Mouse (Mus musculus) intestine, embryonic 14.5 days (tissue): ENCODE measurements at regions not wholly inside any gene's neighbourhood (a gene's known extent, or its start where the extent isn't known, plus 50 kb on each side); places are given as distances from the start of the nearest gene placed in this dataset.
"Not testable (repeated sequence)": the region's sequence is repeated elsewhere in the genome, so short reads cannot be mapped to it uniquely, and the experiment has no call there.

Experiments
- ATAC-seq: fragments of 200-750 bp; cut with Nextera tagmentation; replicated peaks from 2 replicates; pipeline ENCODE4 v1.8.0; 2017; ENCODE audit warnings: low read depth, moderate number of reproducible peaks, moderate TSS enrichment, moderate library complexity; ENCODE audit not compliant: low FRiP score, low TSS enrichment
- DNase-seq: peaks from one replicate; pipeline ENCODE4 v3.0.0-alpha.2; 2018; ENCODE audit warnings: low spot score
- H3K27ac ChIP-seq: fragments of 300-500 bp; sonication (generic); 2 replicates; pipeline ENCODE4 v1.5.1; 2014; ENCODE audit warnings: low read depth, mild to moderate bottlenecking, control low read depth
- H3K27me3 ChIP-seq: fragments of 300-500 bp; sonication (generic); replicated peaks from 2 replicates; pipeline ENCODE4 v1.6.1; 2014; ENCODE audit warnings: low read length, control low read depth; ENCODE audit not compliant: control insufficient read depth, insufficient read depth
- H3K36me3 ChIP-seq: fragments of 300-500 bp; sonication (generic); 2 replicates; pipeline ENCODE4 v1.6.1; 2014; ENCODE audit warnings: low read length, control low read depth; ENCODE audit not compliant: control insufficient read depth, insufficient read depth
- H3K4me1 ChIP-seq: fragments of 300-500 bp; sonication (generic); replicated peaks from 2 replicates; pipeline ENCODE4 v1.6.1; 2014; ENCODE audit warnings: low read length, control low read depth, mixed read lengths; ENCODE audit not compliant: control insufficient read depth, insufficient read depth
- H3K4me2 ChIP-seq: fragments of 300-500 bp; sonication (generic); 2 replicates; pipeline ENCODE4 v1.6.1; 2014; ENCODE audit warnings: low read length
- H3K4me3 ChIP-seq: fragments of 300-500 bp; sonication (generic); 2 replicates; pipeline ENCODE4 v1.5.1; 2014; ENCODE audit warnings: low read depth, low read length, control low read depth, mixed read lengths
- H3K9ac ChIP-seq: fragments of 300-500 bp; sonication (generic); 2 replicates; pipeline ENCODE4 v1.6.1; 2014; ENCODE audit warnings: mild to moderate bottlenecking, low read length
- H3K9me3 ChIP-seq: fragments of 300-500 bp; sonication (generic); 2 replicates; pipeline ENCODE4 v1.6.1; 2016; ENCODE audit warnings: low read length, control low read depth; ENCODE audit not compliant: control insufficient read depth
- WGBS: fragments of 180-500 bp; shearing (Covaris S2); extraction: QIAGEN DNeasy Blood & Tissue Kit; methylation state at CpG from one replicate; pipeline ENCODE4 v1.1.7; 2014; 5-methylcytosine and 5-hydroxymethylcytosine counted together

DNA sequence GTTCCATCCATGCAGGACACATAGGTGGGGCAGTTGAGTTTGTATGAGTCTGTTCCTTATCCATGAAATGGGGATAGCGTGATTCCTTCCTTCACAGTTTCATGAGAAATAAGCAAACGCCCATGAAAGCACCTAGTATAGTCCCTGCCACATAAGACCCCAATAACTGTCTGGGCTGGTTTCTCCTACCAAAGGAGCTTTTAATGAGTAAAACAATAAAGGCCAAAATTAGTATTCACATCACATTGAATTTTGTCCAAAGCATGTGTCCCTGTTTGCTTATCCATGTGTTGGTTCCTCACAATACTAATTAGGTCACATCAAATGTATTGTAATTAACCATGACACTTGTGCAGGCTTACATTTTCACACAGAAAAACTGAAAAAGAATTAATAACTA lies 221.3 kb downstream of the Prdm13 start:
- Histone ChIP-seq H3K9me3 (no peaks in the 10 kb centered on the region), H3K9ac (no peak overlapping the region), H3K36me3 (no peaks in the 10 kb centered on the region), H3K4me1 (no peaks in the 10 kb centered on the region), H3K27ac (no peak overlapping the region), H3K4me2 (no peak overlapping the region), H3K4me3 (no peak overlapping the region), H3K27me3 (no peaks in the 10 kb centered on the region)
- DNase-seq = no peak
- WGBS = 87% methylated on average over 2 of the region's 2 CpGs
- ATAC-seq = no peak

DNA sequence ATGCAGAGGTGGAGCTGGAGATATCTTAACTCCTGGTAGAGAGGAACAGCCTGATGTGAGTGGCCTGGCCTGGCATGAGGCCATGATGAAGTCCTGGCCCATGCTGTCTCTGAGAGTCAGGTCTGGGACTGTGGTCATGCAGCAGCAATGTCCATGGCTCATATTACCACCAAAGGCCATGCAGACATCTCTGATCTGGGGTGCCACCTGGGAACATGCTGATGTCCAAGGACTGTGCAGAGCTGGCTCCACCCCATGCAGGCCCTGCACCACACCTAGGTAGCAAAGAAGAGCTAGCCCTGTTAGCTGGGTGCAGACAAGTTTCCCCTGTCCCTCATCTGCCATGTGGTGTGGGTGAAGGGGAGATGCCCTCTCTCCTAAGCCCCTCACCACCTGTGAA lies 244.5 kb downstream of the Prdm13 start:
- no peaks in the 10 kb centered on the region for H3K36me3 ChIP-seq
- no peaks in the 10 kb centered on the region for H3K4me1 ChIP-seq
- H3K4me2 ChIP-seq = no peak overlapping the region
- no peak for ATAC-seq
- no peak overlapping the region for H3K9ac ChIP-seq
- H3K9me3 ChIP-seq = no peaks in the 10 kb centered on the region
- no peak overlapping the region for H3K27ac ChIP-seq
- no peak for DNase-seq
- H3K4me3 ChIP-seq = no peak overlapping the region
- no peaks in the 10 kb centered on the region for H3K27me3 ChIP-seq

- H3K9me3 ChIP-seq = no peaks in the 10 kb centered on the region
- H3K36me3 ChIP-seq = no peaks in the 10 kb centered on the region
- H3K4me1 ChIP-seq = no peaks in the 10 kb centered on the region
- WGBS = 14% methylated on average over 2 of the region's 2 CpGs
- no peak overlapping the region for H3K27ac ChIP-seq
- H3K27me3 ChIP-seq = no peaks in the 10 kb centered on the region
- H3K4me2 ChIP-seq = no peak overlapping the region
- ATAC-seq = no peak
- no peak overlapping the region for H3K4me3 ChIP-seq
- no peak for DNase-seq
- H3K9ac ChIP-seq = no peak overlapping the region
Observed at GRCm38 (mm10) chr4:21436710-21437109, 249.1 kb downstream of the Prdm13 start.

- no peak for DNase-seq
- Histone ChIP-seq H3K27ac (no peak overlapping the region), H3K36me3 (no peaks in the 10 kb centered on the region), H3K4me3 (no peak overlapping the region), H3K9ac (no peak overlapping the region), H3K27me3 (no peaks in the 10 kb centered on the region), H3K9me3 (no peaks in the 10 kb centered on the region), H3K4me1 (no peaks in the 10 kb centered on the region), H3K4me2 (no peak overlapping the region)
- ATAC-seq = no peak
Observed at GRCm38 (mm10) chr4:21407850-21408249, 277.9 kb downstream of the Prdm13 start.

GRCm38 (mm10) chr4:21369314-21369713 lies 316.4 kb downstream of the Prdm13 start:
- DNase-seq = no peak
- no peaks in the 10 kb centered on the region for H3K36me3 ChIP-seq
- no peak overlapping the region for H3K9ac ChIP-seq
- H3K4me2 ChIP-seq = no peak overlapping the region
- WGBS = 85% methylated on average over 1 of the region's 1 CpGs
- no peak overlapping the region for H3K27ac ChIP-seq
- no peaks in the 10 kb centered on the region for H3K27me3 ChIP-seq
- no peak for ATAC-seq
- no peaks in the 10 kb centered on the region for H3K9me3 ChIP-seq
- no peak overlapping the region for H3K4me3 ChIP-seq
- no peaks in the 10 kb centered on the region for H3K4me1 ChIP-seq

- Histone ChIP-seq H3K27me3 (no peaks in the 10 kb centered on the region), H3K36me3 (no peaks in the 10 kb centered on the region), H3K4me2 (no peak overlapping the region), H3K4me1 (no peaks in the 10 kb centered on the region), H3K9me3 (no peaks in the 10 kb centered on the region), H3K9ac (no peak overlapping the region), H3K27ac (no peak overlapping the region), H3K4me3 (no peak overlapping the region)
- ATAC-seq (no peak; the same call in 1 of the 2 replicates), DNase-seq (no peak)
- 70% methylated on average over 11 of the region's 11 CpGs for WGBS
Observed at GRCm38 (mm10) chr4:21368234-21369021, 317.3 kb downstream of the Prdm13 start.

DNA sequence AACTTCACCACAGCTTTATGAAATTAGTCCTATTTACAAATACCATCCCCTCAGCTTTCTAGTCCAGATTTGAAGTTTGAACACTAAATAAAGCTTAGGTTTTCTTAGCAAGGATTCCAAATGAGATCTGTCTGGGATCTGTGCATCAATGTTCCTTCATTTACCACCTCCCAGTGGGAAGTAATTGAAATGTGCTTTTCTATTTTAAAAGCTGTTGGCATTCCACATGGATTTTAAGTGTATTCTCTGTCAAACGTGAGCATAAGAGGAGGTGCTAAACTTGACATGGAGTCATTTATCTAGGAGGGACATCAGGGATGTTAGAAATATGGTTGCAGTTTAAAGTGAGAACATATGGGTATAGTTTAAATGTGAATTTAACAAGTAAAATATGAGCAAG lies 364.0 kb downstream of the Prdm13 start:
- H3K4me3 ChIP-seq = no peak overlapping the region
- WGBS = 55% methylated on average over 1 of the region's 1 CpGs
- no peaks in the 10 kb centered on the region for H3K36me3 ChIP-seq
- H3K4me2 ChIP-seq = no peak overlapping the region
- H3K27ac ChIP-seq = no peak overlapping the region
- H3K27me3 ChIP-seq = no peaks in the 10 kb centered on the region
- DNase-seq = no peak
- no peak overlapping the region for H3K9ac ChIP-seq
- H3K9me3 ChIP-seq = no peaks in the 10 kb centered on the region
- ATAC-seq = no peak
- no peaks in the 10 kb centered on the region for H3K4me1 ChIP-seq

GRCm38 (mm10) chr4:21309239-21309638 lies 376.5 kb downstream of the Prdm13 start:
- not testable (repeated sequence) for ATAC-seq, H3K9me3 ChIP-seq, H3K4me1 ChIP-seq, H3K9ac ChIP-seq, H3K27ac ChIP-seq, H3K27me3 ChIP-seq, H3K36me3 ChIP-seq, H3K4me2 ChIP-seq, DNase-seq, H3K4me3 ChIP-seq
- 77% methylated on average over 2 of the region's 2 CpGs for WGBS

- Histone ChIP-seq H3K9me3 (no peaks in the 10 kb centered on the region), H3K27ac (no peak overlapping the region), H3K4me1 (no peaks in the 10 kb centered on the region), H3K36me3 (no peaks in the 10 kb centered on the region), H3K27me3 (no peaks in the 10 kb centered on the region), H3K9ac (no peak overlapping the region), H3K4me3 (no peak overlapping the region), H3K4me2 (no peak overlapping the region)
- ATAC-seq (no peak), DNase-seq (no peak)
- WGBS = 70% methylated on average over 3 of the region's 3 CpGs
Observed at GRCm38 (mm10) chr4:21307476-21308011, 378.2 kb downstream of the Prdm13 start.
